ENCODE assay signal across 8 mouse cellular contexts in genomic region chr13:24816125-24817092, GRCm38 (mm10). TPM values are rescaled to one million over a fixed set of nuclear protein-coding genes. Genes with fewer than 3 reads are reported as not detected.
DNase-seq lines count a peak whose midpoint lies in the region; ATAC-seq lines count a peak whose summit lies in the region.

No protein-coding gene starts in this region.

- H3K4me2 ChIP-seq in embryonic facial prominence, embryonic 11.5 days (ENCODE audit: low read depth, low read length), result no peak overlapping the region
- no peak overlapping the region for H3K4me2 ChIP-seq in hindbrain, embryonic 16.5 days (ENCODE audit: low read length)
- no peak overlapping the region for H3K4me2 ChIP-seq in liver, embryonic 15.5 days
- H3K4me2 ChIP-seq in stomach, embryonic 16.5 days (ENCODE audit: low read depth, low read length), result no peak overlapping the region

- H3K27ac ChIP-seq in embryonic facial prominence, embryonic 11.5 days (replicated peaks; ENCODE audit: low read depth, low read length), result no peak overlapping the region
- no peak overlapping the region for H3K27ac ChIP-seq in hindbrain, embryonic 16.5 days (ENCODE audit: low read depth, low read length)
- H3K27ac ChIP-seq in liver, embryonic 15.5 days (replicated peaks), result no peak overlapping the region
- no peak overlapping the region; the same call in 1 of the 2 replicates for H3K27ac ChIP-seq in stomach, embryonic 16.5 days (ENCODE audit: low read length)

- no peaks in the 10 kb centered on the region for H3K27me3 ChIP-seq in embryonic facial prominence, embryonic 11.5 days (ENCODE audit: control insufficient read depth, insufficient read depth, low read length)
- H3K27me3 ChIP-seq in hindbrain, embryonic 16.5 days (replicated peaks; ENCODE audit: control insufficient read depth, insufficient read depth, low read length), result no peaks in the 10 kb centered on the region
- H3K27me3 ChIP-seq in liver, embryonic 15.5 days, result no peaks in the 10 kb centered on the region
- no peaks in the 10 kb centered on the region for H3K27me3 ChIP-seq in stomach, embryonic 16.5 days (ENCODE audit: control insufficient read depth, insufficient read depth, low read length)

- no peaks in the 10 kb centered on the region for H3K4me1 ChIP-seq in embryonic facial prominence, embryonic 11.5 days (ENCODE audit: control insufficient read depth, insufficient read depth, low read length)
- H3K4me1 ChIP-seq in hindbrain, embryonic 16.5 days (ENCODE audit: control insufficient read depth, insufficient read depth, low read depth, low read length), result no peaks in the 10 kb centered on the region
- peaks cover 8% of the 10 kb centered on the region for H3K4me1 ChIP-seq in liver, embryonic 15.5 days (replicated peaks)
- no peaks in the 10 kb centered on the region for H3K4me1 ChIP-seq in stomach, embryonic 16.5 days (ENCODE audit: control insufficient read depth, insufficient read depth, low read length)

- H3K9ac ChIP-seq in embryonic facial prominence, embryonic 11.5 days (replicated peaks; ENCODE audit: low read length), result no peak overlapping the region
- no peak overlapping the region for H3K9ac ChIP-seq in hindbrain, embryonic 16.5 days (ENCODE audit: low read depth, low read length)
- H3K9ac ChIP-seq in liver, embryonic 15.5 days, result no peak overlapping the region
- no peak overlapping the region for H3K9ac ChIP-seq in stomach, embryonic 16.5 days (ENCODE audit: low read length)

- no peaks in the 10 kb centered on the region for H3K9me3 ChIP-seq in embryonic facial prominence, embryonic 11.5 days (replicated peaks; ENCODE audit: control insufficient read depth, low read length)
- H3K9me3 ChIP-seq in hindbrain, embryonic 16.5 days (ENCODE audit: control insufficient read depth, low read length), result no peaks in the 10 kb centered on the region
- no peaks in the 10 kb centered on the region for H3K9me3 ChIP-seq in liver, embryonic 15.5 days (replicated peaks)
- no peaks in the 10 kb centered on the region for H3K9me3 ChIP-seq in stomach, embryonic 16.5 days (replicated peaks; ENCODE audit: control insufficient read depth, low read length)

- WGBS in embryonic facial prominence, embryonic 11.5 days, result 70% methylated on average over 4 of the region's 4 CpGs
- WGBS in hindbrain, embryonic 16.5 days, result 69% methylated on average over 4 of the region's 4 CpGs
- 67% methylated on average over 4 of the region's 4 CpGs for WGBS in liver, embryonic 15.5 days (ENCODE audit: insufficient replicate concordance)
- WGBS in stomach, embryonic 16.5 days, result 54% methylated on average over 4 of the region's 4 CpGs

- DNase-seq in embryo, embryonic 9.5 days (ENCODE audit: extremely low spot score), result peak; percentile 20
- DNase-seq in embryo, embryonic 11 days, result no peak
- no peak for DNase-seq in embryonic facial prominence, embryonic 11.5 days (ENCODE audit: low spot score)
- no peak for DNase-seq in right cerebral cortex, adult 2 months (ENCODE audit: low spot score in 2 of 2)

- peaks cover 6% of the 10 kb centered on the region for H3K36me3 ChIP-seq in embryonic facial prominence, embryonic 11.5 days (replicated peaks; ENCODE audit: control insufficient read depth, insufficient read depth, low read depth, low read length)
- peaks cover 24% of the 10 kb centered on the region for H3K36me3 ChIP-seq in hindbrain, embryonic 16.5 days (ENCODE audit: control insufficient read depth, insufficient read depth, low read length)
- peaks cover 66% of the 10 kb centered on the region for H3K36me3 ChIP-seq in liver, embryonic 15.5 days (replicated peaks)
- H3K36me3 ChIP-seq in stomach, embryonic 16.5 days (ENCODE audit: control insufficient read depth, insufficient read depth, low read length), result peaks cover 3% of the 10 kb centered on the region; the same call in 1 of the 2 replicates

- peak; percentile 82 for ATAC-seq in embryonic facial prominence, embryonic 11.5 days (replicated peaks; ENCODE audit: insufficient number of reproducible peaks, low FRiP score, low TSS enrichment, low read depth)
- ATAC-seq in hindbrain, embryonic 16.5 days, result peak; percentile 78
- ATAC-seq in liver, embryonic 15.5 days (ENCODE audit: insufficient read depth), result peak; percentile 55
- ATAC-seq in stomach, embryonic 16.5 days (ENCODE audit: insufficient read depth, low FRiP score), result peak; percentile 73
- ATAC-seq in CD4-positive, CD25-positive, alpha-beta regulatory T cell, adult 4 months, result no peak

- no peak overlapping the region for H3K4me3 ChIP-seq in embryonic facial prominence, embryonic 11.5 days (ENCODE audit: low read depth, low read length)
- H3K4me3 ChIP-seq in hindbrain, embryonic 16.5 days (ENCODE audit: low read length), result no peak overlapping the region
- no peak overlapping the region for H3K4me3 ChIP-seq in liver, embryonic 15.5 days (replicated peaks)
- H3K4me3 ChIP-seq in stomach, embryonic 16.5 days (replicated peaks; ENCODE audit: low read length), result no peak overlapping the region

RNA-seq across cellular contexts. Expression of gene Acot13, which starts 14.9 kb away (rescaled TPM):
- 71.0 and 72.3 TPM in 2 replicates for polyA plus RNA-seq in embryonic facial prominence, embryonic 11.5 days (2014; fragmentation: Nextera tagmentation; extraction: Ambion mirVana)
- 59.4 and 66.5 TPM in 2 replicates for polyA plus RNA-seq in hindbrain, embryonic 16.5 days (2015; fragmentation: Nextera tagmentation; extraction: Ambion mirVana)
- polyA plus RNA-seq in liver, embryonic 15.5 days (2015; fragmentation: Nextera tagmentation; extraction: Ambion mirVana), result 50.0 and 55.1 TPM in 2 replicates
- polyA plus RNA-seq in stomach, embryonic 16.5 days (2015; fragmentation: Nextera tagmentation; extraction: Ambion mirVana), result 91.6 and 93.4 TPM in 2 replicates
- polyA plus RNA-seq in CD4-positive, CD25-positive, alpha-beta regulatory T cell, adult 4 months (2017; shearing (Covaris generic)), result 10 to 100 TPM; 59.1 to 69.9 TPM

RNA-seq across cellular contexts. Expression of gene BC005537, which starts 15.0 kb away (rescaled TPM):
- polyA plus RNA-seq in embryonic facial prominence, embryonic 11.5 days (2014; fragmentation: Nextera tagmentation; extraction: Ambion mirVana), result 21.0 and 21.2 TPM in 2 replicates
- polyA plus RNA-seq in hindbrain, embryonic 16.5 days (2015; fragmentation: Nextera tagmentation; extraction: Ambion mirVana), result 17.3 and 20.7 TPM in 2 replicates
- 8.3 and 11.3 TPM in 2 replicates for polyA plus RNA-seq in liver, embryonic 15.5 days (2015; fragmentation: Nextera tagmentation; extraction: Ambion mirVana)
- 14.1 and 15.2 TPM in 2 replicates for polyA plus RNA-seq in stomach, embryonic 16.5 days (2015; fragmentation: Nextera tagmentation; extraction: Ambion mirVana)
- 10 to 100 TPM; 24.0 to 51.6 TPM for polyA plus RNA-seq in CD4-positive, CD25-positive, alpha-beta regulatory T cell, adult 4 months (2017; shearing (Covaris generic))

RNA-seq across cellular contexts. Expression of gene Tdp2, which starts 15.1 kb away (rescaled TPM):
- polyA plus RNA-seq in embryonic facial prominence, embryonic 11.5 days (2014; fragmentation: Nextera tagmentation; extraction: Ambion mirVana), result 75.9 and 83.7 TPM in 2 replicates
- 31.0 and 35.4 TPM in 2 replicates for polyA plus RNA-seq in hindbrain, embryonic 16.5 days (2015; fragmentation: Nextera tagmentation; extraction: Ambion mirVana)
- 20.4 and 23.2 TPM in 2 replicates for polyA plus RNA-seq in liver, embryonic 15.5 days (2015; fragmentation: Nextera tagmentation; extraction: Ambion mirVana)
- polyA plus RNA-seq in stomach, embryonic 16.5 days (2015; fragmentation: Nextera tagmentation; extraction: Ambion mirVana), result 39.5 and 42.2 TPM in 2 replicates
- 10 to 100 TPM; 17.6 to 19.8 TPM for polyA plus RNA-seq in CD4-positive, CD25-positive, alpha-beta regulatory T cell, adult 4 months (2017; shearing (Covaris generic))

RNA-seq across cellular contexts. Expression of gene D130043K22Rik, which starts 28.5 kb away (rescaled TPM):
- 0.22 and 0.34 TPM in 2 replicates for polyA plus RNA-seq in embryonic facial prominence, embryonic 11.5 days (2014; fragmentation: Nextera tagmentation; extraction: Ambion mirVana)
- polyA plus RNA-seq in hindbrain, embryonic 16.5 days (2015; fragmentation: Nextera tagmentation; extraction: Ambion mirVana), result 9.5 and 9.6 TPM in 2 replicates
- 0.13 and 0.15 TPM in 2 replicates for polyA plus RNA-seq in liver, embryonic 15.5 days (2015; fragmentation: Nextera tagmentation; extraction: Ambion mirVana)
- 0.50 and 0.63 TPM in 2 replicates for polyA plus RNA-seq in stomach, embryonic 16.5 days (2015; fragmentation: Nextera tagmentation; extraction: Ambion mirVana)
- polyA plus RNA-seq in CD4-positive, CD25-positive, alpha-beta regulatory T cell, adult 4 months (2017; shearing (Covaris generic)), result 1 to 10 TPM in 1 of 2 experiments, under 1 TPM in 1; 0.19 to 1.7 TPM

RNA-seq across cellular contexts. Expression of gene Gmnn, which starts 54.7 kb away (rescaled TPM):
- polyA plus RNA-seq in embryonic facial prominence, embryonic 11.5 days (2014; fragmentation: Nextera tagmentation; extraction: Ambion mirVana), result 154 and 172 TPM in 2 replicates
- 19.8 and 20.1 TPM in 2 replicates for polyA plus RNA-seq in hindbrain, embryonic 16.5 days (2015; fragmentation: Nextera tagmentation; extraction: Ambion mirVana)
- polyA plus RNA-seq in liver, embryonic 15.5 days (2015; fragmentation: Nextera tagmentation; extraction: Ambion mirVana), result 95.4 and 113 TPM in 2 replicates
- 76.2 and 84.9 TPM in 2 replicates for polyA plus RNA-seq in stomach, embryonic 16.5 days (2015; fragmentation: Nextera tagmentation; extraction: Ambion mirVana)
- 10 to 100 TPM; 26.7 to 30.0 TPM for polyA plus RNA-seq in CD4-positive, CD25-positive, alpha-beta regulatory T cell, adult 4 months (2017; shearing (Covaris generic))
